Mouse (Mus musculus) c-Kit-positive CD71-negative TER-119-negative erythroid progenitor cells, embryonic 14.5 days (primary cell): ENCODE data around the gene Trpc4ap.
"Not testable (repeated sequence)": the region's sequence is repeated elsewhere in the genome, so short reads cannot be mapped to it uniquely, and the experiment has no call there.

ENCODE experiments used
- DNase-seq: peaks from one replicate; pipeline ENCODE4 v3.0.0-alpha.2; 2013; ENCODE audit warnings: low read depth

Trpc4ap gene

DNA sequence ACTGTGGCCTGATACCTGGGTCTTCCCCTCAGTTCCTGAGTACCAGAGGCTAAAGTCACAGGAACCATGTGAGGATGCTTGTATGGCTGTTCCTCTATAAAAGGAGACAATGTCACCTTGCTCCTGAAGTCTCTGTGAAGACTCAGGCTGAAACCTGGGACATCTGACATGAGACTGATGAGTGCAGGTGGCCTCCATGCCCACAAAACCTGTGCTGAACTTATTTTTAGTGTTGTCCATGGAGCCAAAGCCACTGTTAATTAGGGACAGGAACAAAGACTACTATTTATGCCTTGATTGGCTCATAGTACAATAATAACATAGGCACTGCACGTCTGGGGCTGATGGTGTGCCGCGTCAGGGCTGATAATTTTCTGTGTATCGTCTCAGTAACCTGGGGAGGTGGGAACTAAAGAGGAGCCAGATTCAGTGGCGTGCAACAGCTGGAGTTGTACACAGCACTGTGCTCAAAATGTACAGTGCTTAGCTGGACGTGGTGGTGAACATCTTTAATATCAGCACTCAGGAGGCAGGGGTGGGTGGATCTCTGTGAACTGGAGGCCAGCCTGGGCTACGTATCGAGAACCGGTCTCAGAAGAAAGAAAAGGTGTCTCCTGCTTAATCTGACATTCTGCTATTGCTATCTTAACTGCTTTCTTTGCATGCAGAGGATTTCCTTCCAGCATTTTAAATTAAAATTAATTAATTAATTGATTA is 80.2 kb downstream of the Trpc4ap start:
- DNase-seq: no peak

DNA sequence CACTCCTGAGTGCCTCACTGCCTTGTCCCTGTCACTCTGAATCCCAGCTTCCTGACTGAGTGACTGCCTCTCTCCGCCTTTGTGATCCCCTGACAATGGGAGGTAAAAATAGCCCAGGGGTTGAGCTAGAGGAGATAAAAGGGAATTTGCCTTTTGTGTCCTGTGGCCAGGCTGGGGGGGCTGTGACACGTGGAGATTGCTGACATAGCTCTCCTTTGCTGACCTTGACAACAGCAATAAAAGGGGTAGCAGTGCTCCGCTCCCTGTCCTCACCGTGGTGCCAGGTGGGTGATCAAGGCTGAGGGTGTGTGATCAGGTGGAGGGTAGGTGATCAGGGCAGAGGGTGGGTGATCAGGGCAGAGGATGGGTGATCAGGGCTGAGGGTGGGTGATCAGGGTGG is 81.2 kb downstream of the Trpc4ap start, which contains the start of gene Myh7b:
Gene Myh7b (plus strand): TSS at position 235 of the 400 bp plus-strand sequence.
- DNase-seq: no peak

DNA sequence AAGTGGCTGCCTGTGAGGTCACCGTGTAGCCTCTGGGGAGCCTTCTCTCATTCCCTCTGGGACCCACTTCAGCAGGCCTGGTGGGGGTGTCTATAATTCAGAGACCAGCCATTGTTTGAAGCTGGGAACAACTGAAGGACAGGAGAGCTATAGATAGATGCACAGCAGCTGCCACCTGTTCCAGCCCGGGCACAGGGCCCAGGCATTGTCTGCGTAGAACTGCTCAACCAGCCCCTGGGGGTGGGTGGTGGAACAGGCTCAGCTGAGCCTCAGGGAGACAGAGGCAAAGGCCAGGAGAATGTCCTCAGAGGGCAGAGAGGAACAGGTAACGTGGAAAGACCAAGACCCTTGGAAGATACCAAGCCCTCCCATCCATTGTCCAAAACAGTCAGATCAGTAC is 85.8 kb downstream of the Trpc4ap start:
- DNase-seq: no peak

DNA sequence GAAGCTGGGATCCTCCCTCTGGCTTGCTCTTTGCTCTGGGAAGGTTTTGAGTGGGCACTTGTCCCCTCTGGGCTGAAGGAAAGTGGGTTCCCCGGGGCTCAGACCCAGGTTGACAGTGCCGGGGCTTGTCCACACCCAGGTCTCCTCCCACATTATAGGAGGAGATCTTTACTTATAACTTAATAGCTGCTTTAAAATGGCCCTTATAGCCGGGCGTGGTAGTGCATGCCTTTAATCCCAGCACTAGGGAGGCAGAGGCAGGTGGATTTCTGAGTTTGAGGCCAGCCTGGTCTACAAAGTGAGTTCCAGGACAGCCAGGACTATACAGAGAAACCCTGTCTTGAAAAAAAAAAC is 87.0 kb downstream of the Trpc4ap start:
- not testable (repeated sequence) for DNase-seq

DNA sequence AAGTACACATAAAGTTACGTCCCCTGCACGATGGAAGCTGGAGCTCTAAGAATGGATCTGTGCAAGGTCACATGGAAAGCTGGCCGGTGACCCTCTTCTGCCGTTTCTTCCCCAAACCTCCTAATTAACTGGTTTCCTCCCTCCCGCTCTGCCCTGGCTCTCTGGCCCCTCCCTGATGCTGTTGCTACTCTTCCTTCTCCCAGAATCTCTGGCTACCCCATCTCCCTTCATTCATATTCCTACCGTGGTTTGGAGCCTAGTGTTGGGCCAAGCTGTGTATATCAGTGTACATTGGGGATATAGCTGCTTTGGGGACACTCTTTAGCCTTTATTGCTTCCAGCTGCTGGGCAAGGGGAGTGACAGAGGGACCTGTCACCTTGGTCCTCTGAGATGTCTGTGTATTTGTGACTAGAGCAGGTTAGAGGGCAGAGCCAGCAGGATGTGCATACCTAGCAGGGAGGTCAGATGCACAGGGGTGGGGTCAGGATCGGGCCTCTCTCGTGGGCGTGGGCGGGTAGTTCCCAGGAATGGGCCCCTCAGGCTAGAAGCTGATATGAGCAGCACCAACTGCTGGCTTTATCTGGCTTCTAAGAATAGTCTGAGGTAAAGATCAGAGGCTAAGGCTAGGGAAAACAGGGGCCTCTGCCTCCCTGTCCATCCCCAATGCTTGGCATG is 87.5 kb downstream of the Trpc4ap start:
- DNase-seq: no peak

DNA sequence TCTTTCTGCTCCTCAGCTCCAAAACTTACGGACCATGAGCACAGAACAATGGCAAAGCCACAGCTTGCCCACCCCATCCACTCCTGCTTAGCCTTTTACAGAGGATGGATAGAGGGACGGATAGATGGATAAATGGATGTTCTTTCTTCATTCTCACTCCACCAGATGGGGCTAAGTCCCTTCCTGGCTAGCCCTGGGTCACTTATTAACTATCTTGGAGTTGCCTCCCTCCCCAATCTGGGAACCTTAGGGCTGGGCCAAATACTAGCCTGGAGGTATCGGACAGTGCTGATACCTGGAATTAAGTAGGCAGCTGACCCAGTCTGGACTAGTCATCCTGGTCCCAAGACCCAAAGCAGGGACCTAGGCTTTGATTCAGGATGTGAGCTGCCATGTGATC is 88.5 kb downstream of the Trpc4ap start:
- no peak for DNase-seq

DNA sequence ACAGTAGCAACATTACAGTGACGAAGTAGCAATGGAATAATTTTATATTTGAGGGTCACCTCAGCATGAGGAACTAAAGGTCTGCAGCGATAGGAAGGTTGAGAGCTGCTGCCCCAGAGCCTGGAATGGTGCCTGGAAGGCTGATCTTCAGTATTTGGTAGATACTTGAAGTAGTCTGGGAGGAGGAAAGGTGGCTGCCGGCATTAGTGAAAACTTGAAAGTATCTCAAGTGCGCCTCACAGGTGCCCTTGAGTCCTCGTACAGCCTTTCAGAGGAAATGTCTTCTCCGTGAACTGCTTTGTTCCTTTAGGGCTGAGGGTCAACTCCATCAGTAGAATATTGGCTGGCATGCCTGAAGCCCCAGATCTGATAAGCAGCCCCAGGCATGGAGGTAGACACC is 96.7 kb downstream of the Trpc4ap start:
- DNase-seq: no peak

DNA sequence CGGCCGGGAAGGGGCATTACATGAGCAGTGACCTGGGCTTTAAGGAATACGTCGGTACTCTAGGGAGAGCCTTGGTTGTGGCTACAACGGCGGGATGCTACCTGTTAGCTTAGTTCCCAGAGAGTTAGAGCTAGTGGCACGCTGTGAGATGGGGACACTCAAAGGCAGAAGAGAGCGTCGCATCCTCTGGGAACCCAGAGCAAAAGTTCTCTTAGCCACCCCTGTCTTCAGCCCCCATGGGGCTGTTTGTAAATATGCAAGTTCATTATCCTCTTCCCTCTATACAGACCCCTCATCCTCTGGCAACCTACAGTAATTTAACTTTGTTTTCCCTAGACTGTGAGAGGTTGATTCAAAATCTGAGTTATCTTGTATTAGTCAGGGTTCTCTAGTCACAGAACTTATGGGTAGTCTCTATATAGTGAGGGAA is 99.3 kb downstream of the Trpc4ap start:
- DNase-seq: no peak

DNA sequence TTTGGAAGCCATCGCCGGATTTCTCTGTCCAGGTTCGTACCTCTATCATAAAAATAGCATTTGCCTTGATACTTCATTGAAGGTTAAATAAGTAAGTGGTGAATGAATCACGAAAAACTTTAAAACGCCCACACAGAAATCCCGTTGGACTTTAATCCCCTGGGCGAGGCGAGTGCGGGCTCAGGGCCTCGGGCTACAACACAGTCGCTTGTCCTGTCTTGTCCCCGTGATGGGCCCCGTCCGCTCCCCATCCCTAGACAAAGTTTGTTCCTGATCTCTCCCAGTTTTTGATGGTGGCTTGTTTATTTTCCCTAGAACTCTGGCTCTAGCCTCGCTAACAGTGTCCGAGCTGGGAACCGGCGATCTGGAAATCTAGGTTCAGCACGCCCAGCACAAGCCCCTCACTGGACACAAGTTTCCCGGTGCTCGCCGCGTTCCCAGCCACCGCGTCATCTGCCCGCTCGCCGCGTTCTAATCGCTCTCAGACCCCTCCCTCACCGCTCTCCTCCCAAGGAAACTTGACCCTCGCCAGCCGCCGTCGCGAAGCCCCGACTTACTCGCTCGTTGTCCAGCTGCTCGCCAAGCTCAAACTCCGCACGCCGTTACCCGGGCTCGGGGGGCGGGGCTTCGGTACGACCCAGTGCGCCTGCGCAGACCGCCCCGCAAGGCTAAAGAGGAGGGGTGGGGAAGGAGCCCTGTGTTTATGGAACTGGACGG is 99.9 kb downstream of the Trpc4ap start, which contains the start of gene Gss:
Gene Gss (minus strand): TSS at position 674 of the 717 bp plus-strand sequence.
- DNase-seq: peak; percentile 88

DNA sequence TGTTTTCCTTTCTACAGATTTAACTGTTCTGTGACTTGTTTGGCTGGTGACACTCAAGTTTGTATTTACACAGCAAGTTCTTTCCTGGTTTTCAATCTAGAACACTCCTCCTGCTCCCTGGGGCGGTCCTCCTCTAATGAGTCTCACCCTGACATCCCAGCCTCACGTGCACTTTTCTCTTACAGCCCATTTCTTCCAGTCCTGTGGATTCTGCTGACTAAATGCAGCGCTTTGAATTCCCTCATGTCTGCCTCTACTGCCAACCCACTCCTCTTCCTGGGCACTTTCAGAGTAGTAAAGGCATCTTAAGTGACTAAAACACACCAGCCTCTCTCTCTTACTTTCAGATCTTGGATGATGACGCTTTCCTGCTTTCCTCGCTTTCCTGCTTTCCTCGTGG is 100.5 kb downstream of the Trpc4ap start:
- no peak for DNase-seq

DNA sequence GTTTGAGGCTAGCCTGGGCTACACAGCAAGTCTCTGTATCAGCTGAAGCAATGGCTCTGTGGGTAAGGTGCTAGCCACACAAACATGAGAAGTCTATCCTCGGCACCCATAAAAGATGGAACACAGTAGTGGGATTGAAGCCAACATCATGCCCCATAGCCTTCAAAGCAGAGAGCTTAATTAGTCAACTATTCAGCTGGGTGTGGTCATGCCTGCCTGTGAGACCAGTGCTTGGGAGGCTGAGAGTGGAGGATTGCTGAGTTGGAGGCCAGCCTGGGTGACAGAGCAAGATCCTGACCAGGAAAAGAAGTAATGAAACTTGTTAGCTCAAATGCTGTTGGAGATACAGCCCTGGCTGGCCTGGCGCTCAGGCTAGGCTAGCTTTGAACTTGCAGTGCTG is 101.3 kb downstream of the Trpc4ap start:
- DNase-seq: no peak

DNA sequence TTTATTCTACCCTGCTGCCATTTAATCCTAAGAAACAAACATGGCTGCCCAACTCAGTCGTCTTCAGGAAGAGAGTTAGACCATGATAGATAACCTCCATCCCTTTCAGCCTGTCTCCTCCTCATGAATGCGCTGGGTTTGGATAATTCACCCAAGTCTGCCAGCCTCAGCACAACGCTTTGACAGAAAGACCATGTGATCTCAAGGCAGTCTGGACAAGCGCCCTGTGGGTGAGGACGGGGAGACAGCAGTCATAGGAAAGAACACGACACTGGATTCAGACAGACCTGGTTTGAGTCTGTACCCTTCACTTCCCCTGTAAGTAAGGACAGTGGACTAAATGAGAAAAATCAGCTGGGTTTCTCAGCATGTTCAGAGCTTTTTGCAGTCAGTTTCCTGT is 102.7 kb downstream of the Trpc4ap start:
- DNase-seq: no peak

DNA sequence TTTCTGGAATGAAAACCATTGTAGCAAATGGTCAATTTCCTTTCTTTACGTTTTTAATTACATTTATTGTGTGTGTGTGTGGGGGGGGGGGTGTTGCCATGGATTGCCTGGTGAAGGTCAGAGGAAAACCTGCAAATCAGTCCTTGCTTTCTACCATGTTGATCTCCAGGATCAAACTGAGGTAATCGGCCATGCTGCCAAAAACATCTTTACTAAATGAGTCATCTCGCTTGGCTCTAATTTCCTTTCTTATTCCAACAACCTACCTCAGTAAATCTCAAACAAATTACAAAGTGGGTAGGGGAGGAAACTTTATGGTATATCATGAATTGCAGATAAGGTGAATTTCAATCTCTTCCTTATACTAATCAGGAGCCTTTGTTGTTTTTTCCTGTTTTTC is 104.0 kb downstream of the Trpc4ap start:
- no peak for DNase-seq

DNA sequence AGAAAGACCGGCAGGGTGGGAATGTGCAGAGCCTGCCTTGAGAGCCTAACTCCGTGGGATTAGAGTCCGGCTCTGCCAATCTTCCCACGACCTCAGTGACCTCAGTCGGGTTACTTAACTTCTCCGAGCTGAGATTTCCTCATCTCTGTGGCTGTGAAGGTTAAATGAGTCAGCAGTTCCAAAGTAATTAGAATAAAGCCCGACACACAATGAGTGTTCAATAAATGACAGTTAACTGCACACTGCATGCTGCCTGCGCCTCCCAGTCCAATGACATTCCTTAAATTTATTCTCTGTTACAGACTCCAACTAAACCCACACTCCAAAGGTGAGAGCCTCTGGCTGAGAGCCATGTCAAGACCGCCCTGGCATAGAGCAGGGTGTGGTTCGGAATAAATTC is 106.7 kb downstream of the Trpc4ap start:
- DNase-seq: no peak

DNA sequence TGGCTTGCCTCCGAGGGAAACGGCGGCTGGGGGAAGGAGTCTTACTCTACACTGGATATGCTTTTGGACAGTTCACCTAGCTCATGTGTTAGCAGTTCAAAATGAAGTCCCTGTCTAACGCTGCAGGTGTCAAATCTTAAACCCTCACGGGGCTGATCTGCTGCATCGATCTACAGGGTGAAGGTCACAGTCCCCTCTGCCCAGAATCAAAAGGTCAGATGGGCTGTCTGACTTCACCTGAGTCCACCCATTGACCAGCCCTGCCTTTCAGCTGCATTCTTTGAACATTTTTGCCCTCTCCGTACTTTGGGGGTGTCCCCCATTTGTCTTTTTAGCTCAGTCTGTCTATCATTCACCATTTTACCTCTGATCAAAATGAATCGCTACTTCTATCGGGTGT is 107.1 kb downstream of the Trpc4ap start:
- no peak for DNase-seq
